Mouse (Mus musculus): ENCODE measurements around the gene Tgif1.

The Tgif1 gene

GRCm38 (mm10) chr17:70807885-70808284 is 45.5 kb downstream of the Tgif1 start:
- DNase-seq (ENCODE audit: low read depth, low spot score): no peak

GRCm38 (mm10) chr17:70806600-70806999 is 46.7 kb downstream of the Tgif1 start:
- no peak for DNase-seq (ENCODE audit: low read depth, low spot score)

DNA sequence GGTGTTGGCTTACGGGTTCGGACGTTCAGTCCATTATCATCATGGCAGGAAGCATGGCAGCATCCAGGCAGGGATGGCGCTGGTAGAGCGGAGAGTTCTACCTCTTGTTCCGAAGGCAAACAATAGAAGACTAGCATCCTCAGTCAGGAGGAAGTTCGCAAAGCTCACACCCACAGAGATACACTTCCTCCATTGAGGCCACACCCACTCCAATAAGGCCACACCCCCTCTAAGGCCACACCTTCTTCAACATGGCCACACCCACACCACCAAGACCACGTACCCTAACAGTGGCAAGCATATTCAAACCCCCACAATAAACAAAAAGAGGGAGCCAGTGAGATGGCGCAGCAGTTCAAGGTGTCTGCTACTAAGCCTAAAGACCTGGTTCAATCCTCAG is 47.5 kb downstream of the Tgif1 start:
- no peak for DNase-seq (ENCODE audit: low read depth, low spot score)

DNA sequence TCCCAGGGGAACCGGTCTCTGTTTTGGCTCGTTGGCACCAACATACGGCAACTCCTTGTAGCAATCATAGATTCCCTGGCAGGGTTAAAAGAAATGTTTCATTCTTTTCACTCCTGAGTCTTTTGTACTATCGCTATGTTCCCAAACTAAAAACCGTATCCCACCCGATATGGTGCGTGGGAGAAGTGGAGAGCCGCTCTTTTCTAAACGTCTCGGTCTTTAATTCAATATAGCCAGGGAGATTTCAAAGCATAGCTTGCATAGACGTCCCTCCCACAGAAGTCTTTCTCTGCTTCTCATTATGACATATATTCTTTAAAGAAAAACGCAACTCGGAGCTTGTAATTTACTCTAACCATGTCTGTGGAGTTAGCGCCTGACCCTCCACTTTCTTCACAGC is 51.3 kb downstream of the Tgif1 start:
- no peak for DNase-seq (ENCODE audit: low read depth, low spot score)

GRCm38 (mm10) chr17:70799266-70799665 is 54.1 kb downstream of the Tgif1 start:
- no peak for DNase-seq (ENCODE audit: low read depth, low spot score)

DNA sequence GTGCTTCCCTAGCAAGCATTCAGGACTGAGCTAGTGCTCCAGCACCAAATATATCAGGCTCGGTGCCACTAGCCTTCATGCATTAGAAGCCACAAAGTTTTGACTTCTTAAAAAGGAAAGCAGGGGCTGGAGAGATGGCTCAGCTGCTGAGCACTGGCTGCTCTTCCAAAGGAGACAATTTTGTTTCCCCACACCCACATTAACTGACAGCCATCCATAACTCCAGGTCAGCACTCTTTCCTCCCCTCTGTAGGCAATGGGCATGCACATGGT is 55.6 kb downstream of the Tgif1 start:
- DNase-seq (ENCODE audit: low read depth, low spot score): no peak

GRCm38 (mm10) chr17:70796940-70797772 is 56.2 kb downstream of the Tgif1 start:
- no peak for DNase-seq (ENCODE audit: low read depth, low spot score)

DNA sequence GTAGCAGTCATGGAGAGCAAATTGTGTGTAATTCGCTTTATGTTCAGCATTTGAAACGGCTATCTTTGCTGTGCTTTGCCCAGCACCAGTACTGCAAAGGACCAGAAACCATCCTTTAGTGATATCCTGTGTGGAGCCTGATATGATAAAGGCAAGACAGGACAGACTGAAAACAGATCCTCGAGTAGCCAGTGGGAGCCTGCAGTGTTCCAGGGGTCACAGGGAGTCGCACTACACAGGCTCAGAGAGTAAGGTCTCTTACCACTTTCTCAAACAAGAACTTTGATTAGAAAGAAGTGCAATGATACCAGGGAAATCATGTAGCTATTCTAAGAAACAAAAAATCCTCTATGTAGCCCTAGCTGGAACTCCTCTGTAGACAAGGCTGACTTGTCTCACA is 58.1 kb downstream of the Tgif1 start:
- DNase-seq (ENCODE audit: low read depth, low spot score): no peak

DNA sequence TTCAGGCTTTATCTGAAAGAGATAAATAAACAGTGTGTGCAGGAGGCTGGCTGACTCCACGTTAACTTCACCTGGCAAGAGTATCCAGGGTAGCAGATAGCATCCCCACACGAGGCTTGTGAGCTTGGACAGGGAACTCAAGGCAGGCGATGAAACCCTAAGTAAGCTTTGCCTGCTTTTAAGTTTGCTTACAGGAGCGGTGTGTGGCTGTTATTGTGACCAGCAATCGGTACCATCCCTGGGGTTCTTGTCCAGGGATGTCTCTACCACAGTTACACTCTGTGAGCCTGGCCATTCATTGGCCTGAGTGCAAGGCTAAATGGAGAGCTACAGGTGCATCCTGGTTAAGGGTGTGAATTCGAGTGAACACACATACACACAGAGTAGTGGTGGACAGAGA is 58.6 kb downstream of the Tgif1 start:
- DNase-seq (ENCODE audit: low read depth, low spot score): no peak

DNA sequence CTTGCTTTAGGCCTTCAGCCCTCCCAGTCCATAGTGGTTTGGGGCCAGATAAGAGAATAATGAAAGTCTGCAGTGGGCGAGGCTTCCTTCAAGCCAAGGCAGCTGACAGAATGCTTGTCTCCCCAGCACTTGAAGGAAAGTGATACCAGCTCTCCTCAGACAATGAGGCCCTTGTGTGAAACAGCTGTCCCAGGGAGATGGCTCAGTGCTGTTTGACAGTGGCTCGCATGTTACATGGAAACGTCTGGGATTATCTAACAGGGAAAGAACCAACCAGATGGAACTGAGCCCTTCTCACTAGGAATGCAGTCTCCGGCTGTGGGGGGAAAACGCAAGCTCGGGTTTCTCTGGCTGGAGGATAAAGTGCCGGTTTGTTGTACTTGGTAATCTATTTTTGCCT is 59.1 kb downstream of the Tgif1 start:
- no peak for DNase-seq (ENCODE audit: low read depth, low spot score)
